Mouse (Mus musculus): Measurements from ENCODE around the gene Atxn2. TPM values are rescaled to one million over a fixed set of nuclear protein-coding genes. Genes with fewer than 3 reads are reported as not detected.
A peak's percentile ranks its signal among the peaks of the same experiment; 100 is the strongest.

Gene Atxn2
- polyA plus RNA-seq, 1 experiment from 2014 or later = 85.3 TPM

DNA sequence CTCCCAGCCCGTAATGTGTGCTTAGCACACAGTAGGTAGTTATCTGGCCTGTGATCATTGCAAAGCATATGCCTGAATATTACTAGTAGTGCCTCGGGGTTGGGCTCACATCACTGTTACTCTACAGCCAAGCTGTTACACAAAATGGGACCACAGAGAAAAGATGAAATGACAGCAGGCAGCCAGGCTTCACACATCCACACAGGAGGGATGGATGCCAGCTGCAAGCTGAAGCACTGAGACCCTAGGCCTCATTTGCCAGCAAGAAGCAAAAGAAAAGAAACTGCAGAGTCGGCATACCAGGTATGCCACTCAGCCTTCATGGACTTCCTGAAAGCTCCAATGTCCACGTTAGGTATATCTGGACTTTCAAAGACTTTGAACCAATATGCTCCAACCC lies 116.7 kb downstream of the Atxn2 start:
- 0 out of 2 replicates have a peak overlapping the region, but pooled peaks have one; percentile 43 for H3K4me3 ChIP-seq (replicated peaks; ENCODE audit: low read depth, low read length)
- no peak overlapping the region for H3K27ac ChIP-seq (replicated peaks; ENCODE audit: low read depth, low read length)
- H3K36me3 ChIP-seq (ENCODE audit: control insufficient read depth, insufficient read depth, low read length) = no peaks in the 10 kb centered on the region
- no peak for ATAC-seq (ENCODE audit: low FRiP score, low TSS enrichment)
- H3K9me3 ChIP-seq (ENCODE audit: control insufficient read depth, low read length) = no peaks in the 10 kb centered on the region
- no peak overlapping the region; the same call in 1 of the 2 replicates for H3K9ac ChIP-seq (replicated peaks; ENCODE audit: low read length)
- H3K4me2 ChIP-seq (ENCODE audit: low read length) = peak overlapping the region; percentile 91
- 78% methylated on average over 4 of the region's 4 CpGs for WGBS
- H3K4me1 ChIP-seq (ENCODE audit: control insufficient read depth, insufficient read depth, low read length) = peaks cover 11% of the 10 kb centered on the region; the same call in 1 of the 2 replicates
- no peak for DNase-seq
- H3K27me3 ChIP-seq (ENCODE audit: control insufficient read depth, insufficient read depth, low read length) = peaks cover 10% of the 10 kb centered on the region; the same call in 1 of the 2 replicates

DNA sequence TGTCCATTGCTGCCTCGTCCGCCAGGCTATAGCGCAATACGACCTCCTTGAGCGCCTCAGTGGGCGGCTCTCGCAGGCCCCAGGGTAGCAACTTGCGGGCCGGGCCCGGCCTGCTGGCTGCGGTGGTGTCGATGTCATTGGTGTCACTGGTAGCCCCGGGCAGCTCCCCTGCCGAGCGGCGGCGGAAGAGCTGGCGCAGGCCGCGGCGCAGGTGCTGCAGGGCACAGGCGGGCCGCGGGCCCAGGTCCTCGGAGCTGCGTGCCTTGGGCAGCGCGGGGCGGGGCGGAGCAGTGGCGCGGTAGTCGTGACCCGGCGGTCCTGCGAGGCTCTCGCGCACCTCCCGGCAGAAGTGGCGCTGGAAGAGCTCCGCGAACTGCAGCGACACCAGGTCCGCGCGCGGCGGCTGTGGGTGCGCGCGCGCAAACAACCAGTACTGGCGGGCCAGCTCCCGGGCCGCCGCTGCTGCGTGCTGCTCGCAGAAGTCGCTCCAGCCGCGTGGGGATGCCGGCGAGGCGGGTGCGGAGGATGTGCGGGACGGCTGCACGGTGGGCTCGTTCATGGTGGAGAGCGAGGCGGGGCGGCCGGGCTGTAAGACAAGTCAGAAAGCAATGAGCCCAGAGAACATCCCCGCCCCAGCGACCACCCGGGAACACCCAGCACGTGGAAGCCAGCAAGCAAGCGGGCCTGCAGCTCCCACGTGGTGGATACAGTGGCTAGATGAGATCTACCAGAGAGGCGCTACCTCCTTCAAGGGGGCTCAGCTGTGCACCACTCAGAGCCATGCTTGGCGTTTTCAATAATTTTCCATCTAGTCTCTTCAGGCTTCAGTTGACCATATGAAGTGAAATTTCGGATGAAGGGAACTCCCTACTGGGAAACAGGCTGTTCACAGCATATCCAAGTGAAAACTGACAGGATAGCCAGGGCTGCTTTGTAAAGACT lies 117.6 kb downstream of the Atxn2 start:
- Histone ChIP-seq H3K4me2 (ENCODE audit: low read length) (peak overlapping the region; percentile 91), H3K4me3 (replicated peaks; ENCODE audit: low read depth, low read length) (peak overlapping the region; percentile 43), H3K27ac (replicated peaks; ENCODE audit: low read depth, low read length) (0 out of 2 replicates have a peak overlapping the region, but pooled peaks have one; percentile 20), H3K9ac (replicated peaks; ENCODE audit: low read length) (peak overlapping the region; percentile 49), H3K4me1 (ENCODE audit: control insufficient read depth, insufficient read depth, low read length) (peaks cover 16% of the 10 kb centered on the region; the same call in 1 of the 2 replicates), H3K9me3 (ENCODE audit: control insufficient read depth, low read length) (no peaks in the 10 kb centered on the region), H3K27me3 (ENCODE audit: control insufficient read depth, insufficient read depth, low read length) (peaks cover 10% of the 10 kb centered on the region; the same call in 1 of the 2 replicates), H3K36me3 (ENCODE audit: control insufficient read depth, insufficient read depth, low read length) (no peaks in the 10 kb centered on the region)
- DNase-seq (peak; percentile 84), ATAC-seq (ENCODE audit: low FRiP score, low TSS enrichment) (peak; percentile 62)
- 2% methylated on average over 79 of the region's 82 CpGs for WGBS

DNA sequence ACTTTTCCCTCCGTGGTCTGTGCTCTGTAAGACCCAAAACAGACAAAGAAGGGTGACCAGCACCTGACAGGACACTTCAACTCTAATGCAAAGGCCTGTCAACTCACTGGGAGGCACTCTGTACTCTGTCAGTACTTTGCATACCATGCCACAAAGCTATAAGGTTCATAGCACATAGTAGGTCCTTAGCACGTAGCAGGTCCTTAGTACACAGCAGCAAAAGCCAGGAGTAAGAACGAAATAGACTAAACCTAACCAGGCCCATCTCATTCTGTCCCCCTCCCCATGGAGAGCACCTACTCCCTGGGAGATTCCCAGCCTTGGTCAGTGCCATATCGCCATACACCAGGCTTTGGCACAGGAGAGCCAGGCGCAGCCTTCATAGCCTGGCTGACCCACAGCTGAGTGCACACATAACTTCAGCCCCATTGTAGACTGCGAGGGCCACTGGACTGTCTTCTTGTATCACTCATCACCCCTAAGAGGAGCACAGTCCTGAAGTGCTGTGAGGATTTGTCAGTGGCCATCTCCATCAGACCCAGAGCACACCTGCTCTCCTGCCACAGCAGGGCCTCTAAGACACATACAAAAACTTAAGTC lies 120.0 kb downstream of the Atxn2 start:
- ATAC-seq (ENCODE audit: low FRiP score, low TSS enrichment) (no peak), DNase-seq (no peak)
- H3K9ac ChIP-seq (replicated peaks; ENCODE audit: low read length) = no peak overlapping the region
- H3K36me3 ChIP-seq (ENCODE audit: control insufficient read depth, insufficient read depth, low read length) = no peaks in the 10 kb centered on the region
- H3K27me3 ChIP-seq (ENCODE audit: control insufficient read depth, insufficient read depth, low read length) = peaks cover 24% of the 10 kb centered on the region; the same call in 1 of the 2 replicates
- H3K4me3 ChIP-seq (replicated peaks; ENCODE audit: low read depth, low read length) = no peak overlapping the region
- H3K4me1 ChIP-seq (ENCODE audit: control insufficient read depth, insufficient read depth, low read length) = peaks cover 26% of the 10 kb centered on the region
- no peak overlapping the region for H3K4me2 ChIP-seq (ENCODE audit: low read length)
- H3K9me3 ChIP-seq (ENCODE audit: control insufficient read depth, low read length) = no peaks in the 10 kb centered on the region
- H3K27ac ChIP-seq (replicated peaks; ENCODE audit: low read depth, low read length) = no peak overlapping the region
- 88% methylated on average over 6 of the region's 6 CpGs for WGBS

DNA sequence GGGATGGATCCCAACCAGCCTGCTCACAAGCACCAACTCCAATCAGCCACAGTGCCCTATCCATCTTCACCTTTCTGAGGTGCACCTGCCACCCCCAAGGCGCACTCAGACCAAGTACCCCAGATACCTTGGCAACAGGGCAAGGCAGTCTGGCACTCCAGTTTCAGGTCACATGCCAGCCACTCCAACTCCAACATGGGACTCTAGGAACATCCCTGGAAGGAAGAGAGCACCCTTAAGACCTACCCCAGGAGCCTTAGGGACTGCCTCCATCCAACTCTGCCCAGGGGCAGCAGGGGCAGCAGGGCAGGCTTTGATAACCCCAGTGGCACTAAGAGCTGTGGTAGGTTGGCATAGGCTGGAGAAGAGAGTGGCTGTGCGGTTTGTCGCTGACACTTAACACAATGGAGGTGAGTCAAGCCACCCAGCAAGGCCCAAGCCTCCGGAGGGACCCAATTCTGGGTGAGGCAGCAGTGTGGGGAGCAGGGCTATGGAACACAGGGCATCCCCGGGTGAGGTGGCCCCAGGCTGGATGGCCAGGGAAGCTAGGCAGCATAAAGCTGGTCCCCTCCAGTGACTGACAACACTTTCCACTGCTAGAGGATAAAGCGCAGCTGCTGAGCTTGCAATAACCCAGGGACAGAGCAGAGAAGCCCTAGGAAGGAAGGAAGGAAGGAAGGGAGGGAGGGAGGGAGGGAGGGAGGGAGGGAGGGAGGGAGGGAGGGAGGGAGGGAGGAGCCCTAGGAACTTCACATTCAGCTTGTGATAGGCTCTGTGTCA lies 121.4 kb downstream of the Atxn2 start:
- no peak overlapping the region for H3K4me3 ChIP-seq (replicated peaks; ENCODE audit: low read depth, low read length)
- no peaks in the 10 kb centered on the region for H3K36me3 ChIP-seq (ENCODE audit: control insufficient read depth, insufficient read depth, low read length)
- H3K4me2 ChIP-seq (ENCODE audit: low read length) = no peak overlapping the region
- H3K9ac ChIP-seq (replicated peaks; ENCODE audit: low read length) = 0 out of 2 replicates have a peak overlapping the region, but pooled peaks have one; percentile 20
- ATAC-seq (ENCODE audit: low FRiP score, low TSS enrichment) (no peak), DNase-seq (no peak)
- peaks cover 33% of the 10 kb centered on the region for H3K4me1 ChIP-seq (ENCODE audit: control insufficient read depth, insufficient read depth, low read length)
- WGBS = 76% methylated on average over 6 of the region's 6 CpGs
- H3K27me3 ChIP-seq (ENCODE audit: control insufficient read depth, insufficient read depth, low read length) = peaks cover 34% of the 10 kb centered on the region
- no peak overlapping the region for H3K27ac ChIP-seq (replicated peaks; ENCODE audit: low read depth, low read length)
- H3K9me3 ChIP-seq (ENCODE audit: control insufficient read depth, low read length) = no peaks in the 10 kb centered on the region

DNA sequence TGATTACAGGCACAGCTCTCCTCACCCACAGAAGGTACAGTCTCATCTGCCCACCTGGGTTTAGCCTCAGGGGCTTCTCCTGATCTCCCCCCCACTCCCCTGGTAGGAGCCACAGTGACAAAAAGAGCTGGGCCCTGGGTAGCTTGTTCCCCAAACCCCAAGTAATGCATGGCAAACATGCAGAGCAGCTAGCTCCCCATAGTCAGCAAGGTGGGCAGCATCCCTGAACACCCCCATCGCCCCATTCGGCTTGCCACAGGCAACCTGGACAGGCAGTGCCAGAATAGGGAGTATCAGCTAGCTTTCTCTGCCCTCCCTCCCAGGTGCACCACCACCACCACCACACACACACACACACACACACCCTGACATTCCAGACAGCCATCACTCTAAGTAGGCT lies 122.0 kb downstream of the Atxn2 start:
- no peaks in the 10 kb centered on the region for H3K36me3 ChIP-seq (ENCODE audit: control insufficient read depth, insufficient read depth, low read length)
- H3K4me3 ChIP-seq (replicated peaks; ENCODE audit: low read depth, low read length) = no peak overlapping the region
- ATAC-seq (ENCODE audit: low FRiP score, low TSS enrichment) = no peak
- H3K27ac ChIP-seq (replicated peaks; ENCODE audit: low read depth, low read length) = no peak overlapping the region
- no peak overlapping the region for H3K4me2 ChIP-seq (ENCODE audit: low read length)
- no peak overlapping the region for H3K9ac ChIP-seq (replicated peaks; ENCODE audit: low read length)
- peaks cover 33% of the 10 kb centered on the region for H3K4me1 ChIP-seq (ENCODE audit: control insufficient read depth, insufficient read depth, low read length)
- DNase-seq = no peak
- peaks cover 36% of the 10 kb centered on the region for H3K27me3 ChIP-seq (ENCODE audit: control insufficient read depth, insufficient read depth, low read length)
- no peaks in the 10 kb centered on the region for H3K9me3 ChIP-seq (ENCODE audit: control insufficient read depth, low read length)
- 94% methylated on average over 2 of the region's 2 CpGs for WGBS

DNA sequence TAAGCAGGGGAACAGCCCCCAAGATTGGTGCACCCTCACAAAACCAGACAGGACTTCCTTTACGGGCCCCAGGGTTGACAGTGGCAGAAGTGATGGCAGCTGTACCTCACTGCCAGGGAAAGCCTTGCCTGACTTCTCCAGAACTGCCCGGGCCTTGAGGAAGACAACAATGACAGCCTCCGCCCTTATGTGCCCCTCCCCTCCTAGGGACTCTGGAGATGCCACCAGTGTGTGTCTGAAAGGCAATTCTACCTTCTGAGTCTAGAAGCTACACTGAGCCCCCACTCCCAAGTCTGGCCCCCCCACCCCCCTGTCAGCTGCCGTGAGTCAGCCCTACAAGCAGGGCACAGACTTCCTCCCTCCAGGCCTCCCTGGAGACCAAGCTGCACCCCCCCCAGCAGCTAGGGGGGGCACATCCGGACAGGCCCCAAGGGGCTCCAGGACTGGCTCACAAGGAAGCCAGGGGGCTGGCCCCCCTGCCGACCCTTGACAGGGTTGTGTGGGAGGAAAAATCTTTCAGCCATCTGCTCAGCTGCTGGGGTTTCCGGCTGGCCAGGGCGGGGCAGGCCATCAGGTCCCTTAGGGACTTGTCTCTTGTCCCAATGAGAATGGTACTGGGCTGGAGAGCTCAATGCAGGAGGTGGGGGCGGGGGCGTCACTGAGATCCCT lies 122.6 kb downstream of the Atxn2 start:
- Histone ChIP-seq H3K9me3 (ENCODE audit: control insufficient read depth, low read length) (no peaks in the 10 kb centered on the region), H3K4me3 (replicated peaks; ENCODE audit: low read depth, low read length) (no peak overlapping the region), H3K4me2 (ENCODE audit: low read length) (no peak overlapping the region), H3K27ac (replicated peaks; ENCODE audit: low read depth, low read length) (no peak overlapping the region), H3K36me3 (ENCODE audit: control insufficient read depth, insufficient read depth, low read length) (no peaks in the 10 kb centered on the region), H3K27me3 (ENCODE audit: control insufficient read depth, insufficient read depth, low read length) (peaks cover 41% of the 10 kb centered on the region), H3K4me1 (ENCODE audit: control insufficient read depth, insufficient read depth, low read length) (peaks cover 33% of the 10 kb centered on the region), H3K9ac (replicated peaks; ENCODE audit: low read length) (no peak overlapping the region)
- 48% methylated on average over 10 of the region's 10 CpGs for WGBS
- DNase-seq (no peak), ATAC-seq (ENCODE audit: low FRiP score, low TSS enrichment) (no peak)

DNA sequence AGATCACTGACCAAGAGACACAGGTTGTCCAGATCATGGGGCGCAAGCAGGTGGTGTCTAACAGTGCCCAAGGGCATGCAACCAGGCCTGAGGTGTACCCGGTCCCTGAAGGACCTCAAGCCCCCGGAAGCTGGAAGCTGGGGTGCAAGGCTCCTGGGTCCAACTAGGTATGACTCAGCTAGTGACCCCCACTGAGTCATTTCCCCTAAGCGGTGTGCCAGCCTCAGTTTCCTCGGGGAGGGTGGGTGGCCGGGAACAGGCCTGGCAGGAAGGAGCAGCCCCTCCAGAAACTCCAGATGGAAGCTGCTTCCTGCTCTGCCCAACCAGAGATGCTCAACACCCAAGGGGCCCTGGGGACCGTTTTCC lies 123.1 kb downstream of the Atxn2 start:
- no peak for ATAC-seq (ENCODE audit: low FRiP score, low TSS enrichment)

More for the DNA sequence above, 123.1 kb downstream of the Atxn2 start:
- Histone ChIP-seq H3K27ac (replicated peaks; ENCODE audit: low read depth, low read length) (no peak overlapping the region), H3K9me3 (ENCODE audit: control insufficient read depth, low read length) (no peaks in the 10 kb centered on the region), H3K4me1 (ENCODE audit: control insufficient read depth, insufficient read depth, low read length) (peaks cover 32% of the 10 kb centered on the region), H3K4me3 (replicated peaks; ENCODE audit: low read depth, low read length) (no peak overlapping the region), H3K4me2 (ENCODE audit: low read length) (0 out of 2 replicates have a peak overlapping the region, but pooled peaks have one; percentile 17), H3K36me3 (ENCODE audit: control insufficient read depth, insufficient read depth, low read length) (no peaks in the 10 kb centered on the region), H3K27me3 (ENCODE audit: control insufficient read depth, insufficient read depth, low read length) (peaks cover 47% of the 10 kb centered on the region), H3K9ac (replicated peaks; ENCODE audit: low read length) (no peak overlapping the region)
- DNase-seq = no peak
- 88% methylated on average over 7 of the region's 7 CpGs for WGBS
